Mouse (Mus musculus): ENCODE data around the gene Pitpnm2. TPM values are rescaled to one million over a fixed set of nuclear protein-coding genes. Genes with fewer than 3 reads are reported as not detected.

Gene Pitpnm2
- polyA plus RNA-seq, 1 experiment: 10.8 TPM

DNA sequence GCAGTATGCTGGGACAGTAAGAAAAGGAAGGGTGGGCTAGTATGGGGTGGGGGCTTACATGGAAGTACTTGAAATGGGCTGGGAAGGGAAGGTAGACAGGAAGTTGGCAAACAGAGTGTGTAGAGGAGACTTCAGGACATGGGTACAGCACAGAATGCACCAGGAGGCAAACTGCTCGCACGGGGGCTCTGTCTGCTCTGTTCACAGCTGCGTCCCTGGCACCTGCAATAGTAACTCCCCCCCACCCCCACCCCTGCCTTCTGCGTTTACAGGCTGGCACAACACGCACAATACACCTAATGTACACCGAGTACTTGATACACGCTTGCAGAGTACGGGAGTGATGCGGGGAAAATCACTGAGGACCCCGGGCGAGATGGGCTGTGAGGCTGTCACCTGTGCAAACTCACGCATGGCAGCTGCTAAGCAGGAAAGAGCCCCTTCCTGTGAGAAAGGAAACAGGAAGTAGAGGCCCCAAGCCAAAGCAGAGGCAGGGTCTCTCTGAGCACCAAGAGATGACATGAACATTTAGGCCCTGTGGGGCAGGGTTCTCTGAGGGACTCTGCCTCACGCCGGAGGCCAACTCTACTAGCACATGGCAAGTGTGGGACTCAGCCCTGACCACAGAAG lies 34.9 kb downstream of the Pitpnm2 start:
- H3K4me1 ChIP-seq (ENCODE audit: control insufficient read depth, insufficient read depth, low read length): peaks cover 7% of the 10 kb centered on the region
- WGBS: 39% methylated on average over 14 of the region's 14 CpGs
- peak overlapping the region; percentile 61 for H3K27ac ChIP-seq (ENCODE audit: control insufficient read depth, insufficient read depth, low read depth, low read length, poor library complexity)
- peak; percentile 32; the same call in 1 of the 2 replicates for TF ChIP-seq POLR2A (IDR thresholded peaks at IDR 0.05; ENCODE audit: borderline replicate concordance, control insufficient read depth, low read depth, low read length)
- no peak for TF ChIP-seq CTCF (IDR thresholded peaks at IDR 0.05; ENCODE audit: control insufficient read depth, insufficient read depth, low read length)
- no peak overlapping the region for H3K4me3 ChIP-seq (replicated peaks; ENCODE audit: control insufficient read depth, low read depth, low read length)

- Histone ChIP-seq H3K4me3 (replicated peaks; ENCODE audit: control insufficient read depth, low read depth, low read length) (no peak overlapping the region), H3K27ac (ENCODE audit: control insufficient read depth, insufficient read depth, low read depth, low read length, poor library complexity) (peak overlapping the region; percentile 61), H3K4me1 (ENCODE audit: control insufficient read depth, insufficient read depth, low read length) (peaks cover 7% of the 10 kb centered on the region)
- WGBS: 68% methylated on average over 13 of the region's 13 CpGs
- no peak for TF ChIP-seq POLR2A (IDR thresholded peaks at IDR 0.05; ENCODE audit: borderline replicate concordance, control insufficient read depth, low read depth, low read length)
- TF ChIP-seq CTCF (IDR thresholded peaks at IDR 0.05; ENCODE audit: control insufficient read depth, insufficient read depth, low read length): no peak
Observed at GRCm38 (mm10) chr5:124213588-124214469, 35.7 kb downstream of the Pitpnm2 start.

GRCm38 (mm10) chr5:124211669-124212068 lies 37.9 kb downstream of the Pitpnm2 start:
- Histone ChIP-seq H3K4me1 (ENCODE audit: control insufficient read depth, insufficient read depth, low read length) (peaks cover 3% of the 10 kb centered on the region; the same call in 1 of the 2 replicates), H3K4me3 (replicated peaks; ENCODE audit: control insufficient read depth, low read depth, low read length) (no peak overlapping the region), H3K27ac (ENCODE audit: control insufficient read depth, insufficient read depth, low read depth, low read length, poor library complexity) (no peak overlapping the region)
- 92% methylated on average over 2 of the region's 2 CpGs for WGBS
- TF ChIP-seq POLR2A (IDR thresholded peaks at IDR 0.05; ENCODE audit: borderline replicate concordance, control insufficient read depth, low read depth, low read length) (no peak), CTCF (IDR thresholded peaks at IDR 0.05; ENCODE audit: control insufficient read depth, insufficient read depth, low read length) (no peak)

DNA sequence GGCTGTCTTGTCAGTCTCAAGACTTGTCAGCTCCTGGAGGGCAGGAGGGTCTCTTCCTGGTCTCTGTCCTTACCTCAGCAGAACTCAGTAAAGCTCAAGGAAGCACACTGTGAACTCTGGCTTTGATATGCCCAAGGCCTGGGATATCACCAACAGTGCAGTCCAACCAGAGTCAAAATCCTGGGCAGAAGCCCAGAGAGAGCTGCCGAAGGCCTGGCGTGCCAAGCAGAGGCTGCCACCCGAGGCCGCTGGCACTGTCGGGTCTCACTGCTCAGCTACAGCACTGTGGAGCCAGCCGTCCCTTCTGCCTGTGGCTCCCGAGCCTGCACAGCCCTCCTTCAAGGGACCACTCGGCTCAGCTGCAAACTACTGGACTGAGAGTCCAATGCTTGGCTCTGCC lies 38.3 kb downstream of the Pitpnm2 start:
- peaks cover 3% of the 10 kb centered on the region; the same call in 1 of the 2 replicates for H3K4me1 ChIP-seq (ENCODE audit: control insufficient read depth, insufficient read depth, low read length)
- no peak overlapping the region for H3K27ac ChIP-seq (ENCODE audit: control insufficient read depth, insufficient read depth, low read depth, low read length, poor library complexity)
- 80% methylated on average over 8 of the region's 8 CpGs for WGBS
- TF ChIP-seq CTCF (IDR thresholded peaks at IDR 0.05; ENCODE audit: control insufficient read depth, insufficient read depth, low read length) (no peak), POLR2A (IDR thresholded peaks at IDR 0.05; ENCODE audit: borderline replicate concordance, control insufficient read depth, low read depth, low read length) (no peak)
- H3K4me3 ChIP-seq (replicated peaks; ENCODE audit: control insufficient read depth, low read depth, low read length): no peak overlapping the region

GRCm38 (mm10) chr5:124210281-124211016 lies 39.1 kb downstream of the Pitpnm2 start:
- WGBS: 79% methylated on average over 18 of the region's 18 CpGs
- Histone ChIP-seq H3K27ac (ENCODE audit: control insufficient read depth, insufficient read depth, low read depth, low read length, poor library complexity) (no peak overlapping the region), H3K4me3 (replicated peaks; ENCODE audit: control insufficient read depth, low read depth, low read length) (no peak overlapping the region), H3K4me1 (ENCODE audit: control insufficient read depth, insufficient read depth, low read length) (peaks cover 2% of the 10 kb centered on the region; the same call in 1 of the 2 replicates)
- no peak for TF ChIP-seq CTCF (IDR thresholded peaks at IDR 0.05; ENCODE audit: control insufficient read depth, insufficient read depth, low read length)
- no peak for TF ChIP-seq POLR2A (IDR thresholded peaks at IDR 0.05; ENCODE audit: borderline replicate concordance, control insufficient read depth, low read depth, low read length)

GRCm38 (mm10) chr5:124209850-124210249 lies 39.7 kb downstream of the Pitpnm2 start:
- TF ChIP-seq CTCF (IDR thresholded peaks at IDR 0.05; ENCODE audit: control insufficient read depth, insufficient read depth, low read length): no peak
- no peak for TF ChIP-seq POLR2A (IDR thresholded peaks at IDR 0.05; ENCODE audit: borderline replicate concordance, control insufficient read depth, low read depth, low read length)
- Histone ChIP-seq H3K4me1 (ENCODE audit: control insufficient read depth, insufficient read depth, low read length) (no peaks in the 10 kb centered on the region; the same call in 1 of the 2 replicates), H3K4me3 (replicated peaks; ENCODE audit: control insufficient read depth, low read depth, low read length) (no peak overlapping the region), H3K27ac (ENCODE audit: control insufficient read depth, insufficient read depth, low read depth, low read length, poor library complexity) (no peak overlapping the region)
- 68% methylated on average over 6 of the region's 6 CpGs for WGBS

- Histone ChIP-seq H3K4me3 (replicated peaks; ENCODE audit: control insufficient read depth, low read depth, low read length) (no peak overlapping the region), H3K4me1 (ENCODE audit: control insufficient read depth, insufficient read depth, low read length) (no peaks in the 10 kb centered on the region), H3K27ac (ENCODE audit: control insufficient read depth, insufficient read depth, low read depth, low read length, poor library complexity) (no peak overlapping the region)
- WGBS: 79% methylated on average over 8 of the region's 8 CpGs
- TF ChIP-seq CTCF (IDR thresholded peaks at IDR 0.05; ENCODE audit: control insufficient read depth, insufficient read depth, low read length) (no peak), POLR2A (IDR thresholded peaks at IDR 0.05; ENCODE audit: borderline replicate concordance, control insufficient read depth, low read depth, low read length) (no peak)
Observed at GRCm38 (mm10) chr5:124208030-124208429, 41.5 kb downstream of the Pitpnm2 start.

Measured in bone marrow, adult 2 months (tissue).